ENCODE assay signal across 27 mouse cellular contexts in the genomic region with DNA sequence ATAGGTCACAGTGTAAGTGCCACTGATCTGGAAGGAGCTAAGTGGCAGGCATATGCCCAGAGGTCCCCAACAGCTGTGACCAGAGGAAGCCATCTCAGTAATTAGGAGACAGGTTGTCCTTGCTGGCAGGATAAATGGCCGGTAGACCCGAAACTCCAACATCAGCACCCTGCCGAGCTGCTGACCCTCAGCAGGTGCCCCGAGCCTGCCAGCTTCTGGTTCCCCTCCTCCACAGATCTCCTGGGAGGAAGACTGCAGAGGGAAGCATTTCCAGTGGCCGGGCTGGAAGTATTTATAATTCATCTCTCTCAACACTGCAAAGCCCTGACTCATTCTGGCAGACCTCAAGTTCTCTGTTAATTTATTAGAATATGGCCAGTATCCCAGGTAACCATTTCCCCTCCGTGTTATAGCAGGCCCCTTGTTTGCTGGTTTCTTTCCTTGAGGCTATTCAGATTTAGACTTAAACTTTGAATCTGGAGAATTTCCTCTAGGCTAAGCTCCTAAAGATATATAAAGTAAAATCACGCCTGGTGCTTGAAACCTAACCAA.
A peak's percentile ranks its signal among the peaks of the same experiment; 100 is the strongest.
DNase-seq lines count a peak whose midpoint lies in the region; ATAC-seq and TF ChIP-seq lines count a peak whose summit lies in the region.
"Had no signal": no experiment of that assay in that cellular context is flagged by ENCODE, and none has a peak within 500 bp of the region (broad histone marks: within the 10 kb centered on the region; RNA-seq: fewer than 3 reads in every experiment).

No protein-coding gene starts in this region.

- peaks cover 43% of the 10 kb centered on the region for H3K4me1 ChIP-seq in cerebellum, adult 2 months (ENCODE audit: control insufficient read depth, insufficient read depth, low read length)
- H3K4me1 ChIP-seq in heart, adult 2 months (ENCODE audit: control insufficient read depth, insufficient read depth, low read length): peaks cover 21% of the 10 kb centered on the region
- peaks cover 20% of the 10 kb centered on the region for H3K4me1 ChIP-seq in neural tube, embryonic 13.5 days (replicated peaks)
- H3K4me1 ChIP-seq in neural tube, embryonic 15.5 days: peaks cover 8% of the 10 kb centered on the region
- peaks cover 18% of the 10 kb centered on the region for H3K4me1 ChIP-seq in limb, embryonic 15.5 days
- H3K4me1 ChIP-seq: forebrain, embryonic 12.5 days had no signal

- no peaks in the 10 kb centered on the region for H3K9me3 ChIP-seq in neural tube, embryonic 13.5 days
- no peaks in the 10 kb centered on the region for H3K9me3 ChIP-seq in neural tube, embryonic 15.5 days (replicated peaks)
- H3K9me3 ChIP-seq in limb, embryonic 15.5 days: no peaks in the 10 kb centered on the region
- H3K9me3 ChIP-seq: embryonic facial prominence, embryonic 10.5 days; embryonic facial prominence, embryonic 15.5 days; forebrain, embryonic 12.5 days; hindbrain, embryonic 13.5 days; kidney, embryonic 15.5 days; lung, embryonic 15.5 days; midbrain, embryonic 10.5 days; midbrain, embryonic 15.5 days had no signal

- peak overlapping the region; percentile 91 for H3K27ac ChIP-seq in cerebellum, adult 2 months (ENCODE audit: insufficient read depth, low read length)
- H3K27ac ChIP-seq in heart, adult 2 months: peak overlapping the region; percentile 42
- H3K27ac ChIP-seq in neural tube, embryonic 13.5 days (replicated peaks): peak overlapping the region; percentile 42; the same call in 1 of the 2 replicates
- H3K27ac ChIP-seq in neural tube, embryonic 15.5 days (replicated peaks): no peak overlapping the region
- H3K27ac ChIP-seq in limb, embryonic 15.5 days: peak overlapping the region; percentile 50; the same call in 1 of the 2 replicates
- H3K27ac ChIP-seq: embryonic facial prominence, embryonic 10.5 days; embryonic facial prominence, embryonic 15.5 days; forebrain, embryonic 12.5 days; hindbrain, embryonic 13.5 days; kidney, embryonic 15.5 days; lung, embryonic 15.5 days; midbrain, embryonic 10.5 days; midbrain, embryonic 15.5 days had no signal

- WGBS in cerebellum, adult 2 months: 17% methylated on average over 7 of the region's 7 CpGs
- WGBS in heart, adult 2 months: 21% methylated on average over 7 of the region's 7 CpGs
- WGBS in neural tube, embryonic 13.5 days: 43% methylated on average over 7 of the region's 7 CpGs
- 48% methylated on average over 7 of the region's 7 CpGs for WGBS in neural tube, embryonic 15.5 days
- WGBS in limb, embryonic 15.5 days: 32% methylated on average over 7 of the region's 7 CpGs

- H3K4me3 ChIP-seq in cerebellum, adult 2 months (replicated peaks; ENCODE audit: insufficient read depth, low read depth, low read length): no peak overlapping the region
- no peak overlapping the region for H3K4me3 ChIP-seq in heart, adult 2 months
- H3K4me3 ChIP-seq in neural tube, embryonic 13.5 days: no peak overlapping the region
- H3K4me3 ChIP-seq in neural tube, embryonic 15.5 days (replicated peaks): no peak overlapping the region
- H3K4me3 ChIP-seq in limb, embryonic 15.5 days: no peak overlapping the region
- H3K4me3 ChIP-seq: embryonic facial prominence, embryonic 10.5 days; embryonic facial prominence, embryonic 15.5 days; forebrain, embryonic 12.5 days; hindbrain, embryonic 13.5 days; kidney, embryonic 15.5 days; lung, embryonic 15.5 days; midbrain, embryonic 10.5 days; midbrain, embryonic 15.5 days had no signal

- no peak overlapping the region for H3K9ac ChIP-seq in heart, adult 2 months (ENCODE audit: low read depth, low read length)
- no peak overlapping the region for H3K9ac ChIP-seq in neural tube, embryonic 13.5 days
- no peak overlapping the region for H3K9ac ChIP-seq in neural tube, embryonic 15.5 days (replicated peaks)
- H3K9ac ChIP-seq in limb, embryonic 15.5 days: no peak overlapping the region
- H3K9ac ChIP-seq: embryonic facial prominence, embryonic 15.5 days; forebrain, embryonic 12.5 days; forebrain, postnatal 0 days; hindbrain, embryonic 13.5 days; kidney, embryonic 15.5 days; lung, embryonic 15.5 days; midbrain, embryonic 15.5 days had no signal

- DNase-seq in cerebellum, adult 2 months: peak; percentile 54 to 56
- DNase-seq in cerebellum, adult 11-12 months: no peak
- DNase-seq in heart, adult 2 months: no peak
- DNase-seq in heart, postnatal 14 days: no peak
- DNase-seq in left cerebral cortex, postnatal 25 days (ENCODE audit: low spot score in 2 of 2): no peak
- DNase-seq: adrenal gland, postnatal 25 days; cerebellum, adult 8-10 months; forebrain, postnatal 0 days; gastrocnemius, postnatal 25 days; heart, adult 18-20 months; heart, postnatal 36 days; kidney, adult 18-20 months; kidney, postnatal 36 days; layer of hippocampus, postnatal 36 days; right cerebral cortex, postnatal 4 days had no signal

- no peak for TF ChIP-seq EP300 in heart, adult 2 months (IDR thresholded peaks at IDR 0.05; ENCODE audit: insufficient read depth, low read depth, low read length)

- no peak for TF ChIP-seq POLR2A in cerebellum, adult 2 months (IDR thresholded peaks at IDR 0.05; ENCODE audit: borderline replicate concordance, insufficient read depth, low read length)
- no peak for TF ChIP-seq POLR2A in heart, adult 2 months (IDR thresholded peaks at IDR 0.05; ENCODE audit: insufficient read depth, low read depth, low read length)

- H3K4me2 ChIP-seq in neural tube, embryonic 13.5 days: no peak overlapping the region
- H3K4me2 ChIP-seq in neural tube, embryonic 15.5 days: no peak overlapping the region
- 0 out of 2 replicates have a peak overlapping the region, but pooled peaks have one; percentile 2 for H3K4me2 ChIP-seq in limb, embryonic 15.5 days
- H3K4me2 ChIP-seq: embryonic facial prominence, embryonic 15.5 days; forebrain, embryonic 12.5 days; hindbrain, embryonic 13.5 days; kidney, embryonic 15.5 days; liver, embryonic 11.5 days; lung, embryonic 15.5 days; midbrain, embryonic 15.5 days had no signal

- no peak for ATAC-seq in neural tube, embryonic 13.5 days (ENCODE audit: low read depth)
- no peak for ATAC-seq in neural tube, embryonic 15.5 days (ENCODE audit: low FRiP score)
- ATAC-seq in limb, embryonic 15.5 days (ENCODE audit: insufficient number of reproducible peaks, low FRiP score, low TSS enrichment, low read depth): no peak
- ATAC-seq: forebrain, postnatal 0 days; midbrain, embryonic 15.5 days had no signal

- TF ChIP-seq CTCF in cerebellum, adult 2 months (IDR thresholded peaks at IDR 0.05; ENCODE audit: borderline replicate concordance, insufficient read depth, low read depth, low read length): no peak
- no peak for TF ChIP-seq CTCF in heart, adult 2 months (IDR thresholded peaks at IDR 0.05)

- no peaks in the 10 kb centered on the region for H3K27me3 ChIP-seq in cerebellum, adult 2 months (ENCODE audit: control insufficient read depth, insufficient read depth, low read length)
- no peaks in the 10 kb centered on the region for H3K27me3 ChIP-seq in heart, adult 2 months (ENCODE audit: control insufficient read depth, insufficient read depth, low read length)
- H3K27me3 ChIP-seq in neural tube, embryonic 13.5 days: no peaks in the 10 kb centered on the region
- H3K27me3 ChIP-seq in neural tube, embryonic 15.5 days (replicated peaks): no peaks in the 10 kb centered on the region
- no peaks in the 10 kb centered on the region for H3K27me3 ChIP-seq in limb, embryonic 15.5 days
- H3K27me3 ChIP-seq: embryonic facial prominence, embryonic 15.5 days; forebrain, embryonic 12.5 days; hindbrain, embryonic 13.5 days; kidney, embryonic 15.5 days; lung, embryonic 15.5 days; midbrain, embryonic 15.5 days had no signal

- H3K79me2 ChIP-seq in heart, adult 2 months (replicated peaks; ENCODE audit: control insufficient read depth, insufficient read depth, low read length): peaks cover 8% of the 10 kb centered on the region

- H3K36me3 ChIP-seq in heart, adult 2 months (ENCODE audit: control insufficient read depth, insufficient read depth, low read length): peaks cover 17% of the 10 kb centered on the region
- H3K36me3 ChIP-seq in neural tube, embryonic 13.5 days: no peaks in the 10 kb centered on the region
- H3K36me3 ChIP-seq in neural tube, embryonic 15.5 days: no peaks in the 10 kb centered on the region
- H3K36me3 ChIP-seq in limb, embryonic 15.5 days: no peaks in the 10 kb centered on the region
- H3K36me3 ChIP-seq: embryonic facial prominence, embryonic 10.5 days; embryonic facial prominence, embryonic 15.5 days; forebrain, embryonic 12.5 days; hindbrain, embryonic 13.5 days; kidney, embryonic 15.5 days; lung, embryonic 15.5 days; midbrain, embryonic 10.5 days; midbrain, embryonic 15.5 days had no signal

- intact Hi-C loops in heart, adult 2 months (cut with DNase I): loop anchor here (5.0 kb wide), 1 partner anchor 41 kb away; no protein-coding TSS in a partner anchor
- intact Hi-C loops in heart, postnatal 14 days (cut with DNase I): no loop called here
- intact Hi-C loops in left cerebral cortex, postnatal 25 days (cut with DNase I): no loop called here

Comparison
In these comparisons a context has a peak if more than half of its experiments do, and no peak if none do; other contexts are left out.
1. DNase-seq: peak in cerebellum, adult 2 months (2 of 2); none in cerebellum, adult 11-12 months (single experiment), heart, adult 2 months (0 of 2), heart, postnatal 14 days (0 of 2) and left cerebral cortex, postnatal 25 days (0 of 2).